Mouse (Mus musculus) embryonic facial prominence, embryonic 15.5 days (tissue): Measurements from ENCODE around the gene Rab35. TPM values are rescaled to one million over a fixed set of nuclear protein-coding genes. Genes with fewer than 3 reads are reported as not detected.

Experiments used
- ATAC-seq: fragments of 200-750 bp; cut with Nextera tagmentation; 2 replicates; pipeline ENCODE4 v1.8.0; 2017; ENCODE audit warnings: low read depth, moderate TSS enrichment; ENCODE audit not compliant: insufficient number of reproducible peaks, low FRiP score, low TSS enrichment
- H3K27ac ChIP-seq: fragments of 300-500 bp; sonication (generic); replicated peaks from 2 replicates; pipeline ENCODE4 v1.5.1; 2015; ENCODE audit warnings: mild to moderate bottlenecking, inconsistent platforms
- H3K27me3 ChIP-seq: fragments of 300-500 bp; sonication (generic); 2 replicates; pipeline ENCODE4 v1.6.1; 2015; ENCODE audit warnings: inconsistent platforms
- H3K36me3 ChIP-seq: fragments of 300-500 bp; sonication (generic); 2 replicates; pipeline ENCODE4 v1.6.1; 2015; ENCODE audit warnings: mild to moderate bottlenecking, inconsistent platforms
- H3K4me1 ChIP-seq: fragments of 300-500 bp; sonication (generic); 2 replicates; pipeline ENCODE4 v1.6.1; 2015; ENCODE audit warnings: inconsistent platforms
- H3K4me2 ChIP-seq: fragments of 300-500 bp; sonication (generic); replicated peaks from 2 replicates; pipeline ENCODE4 v1.6.1; 2015; ENCODE audit warnings: mild to moderate bottlenecking, inconsistent platforms
- H3K4me3 ChIP-seq: fragments of 300-500 bp; sonication (generic); replicated peaks from 2 replicates; pipeline ENCODE4 v1.5.1; 2015; ENCODE audit warnings: mild to moderate bottlenecking, inconsistent platforms
- H3K9ac ChIP-seq: fragments of 300-500 bp; sonication (generic); 2 replicates; pipeline ENCODE4 v1.6.1; 2015; ENCODE audit warnings: inconsistent platforms
- H3K9me3 ChIP-seq: fragments of 300-500 bp; sonication (generic); replicated peaks from 2 replicates; pipeline ENCODE4 v1.6.1; 2016; ENCODE audit warnings: inconsistent platforms
- WGBS: fragments of 180-500 bp; shearing (Covaris S2); methylation state at CpG from one replicate; pipeline ENCODE4 v1.1.7; 2015; 5-methylcytosine and 5-hydroxymethylcytosine counted together
- polyA plus RNA-seq: library from polyadenylated mRNA; unstranded; fragments of >200 nt; fragmentation: Nextera tagmentation; extraction: Ambion mirVana; gene quantifications from 2 replicates; pipeline ENCODE4 v1.2.1, GENCODE M21; 2015

Rab35 gene
- polyA plus RNA-seq: 17.6 and 17.8 TPM in 2 replicates

DNA sequence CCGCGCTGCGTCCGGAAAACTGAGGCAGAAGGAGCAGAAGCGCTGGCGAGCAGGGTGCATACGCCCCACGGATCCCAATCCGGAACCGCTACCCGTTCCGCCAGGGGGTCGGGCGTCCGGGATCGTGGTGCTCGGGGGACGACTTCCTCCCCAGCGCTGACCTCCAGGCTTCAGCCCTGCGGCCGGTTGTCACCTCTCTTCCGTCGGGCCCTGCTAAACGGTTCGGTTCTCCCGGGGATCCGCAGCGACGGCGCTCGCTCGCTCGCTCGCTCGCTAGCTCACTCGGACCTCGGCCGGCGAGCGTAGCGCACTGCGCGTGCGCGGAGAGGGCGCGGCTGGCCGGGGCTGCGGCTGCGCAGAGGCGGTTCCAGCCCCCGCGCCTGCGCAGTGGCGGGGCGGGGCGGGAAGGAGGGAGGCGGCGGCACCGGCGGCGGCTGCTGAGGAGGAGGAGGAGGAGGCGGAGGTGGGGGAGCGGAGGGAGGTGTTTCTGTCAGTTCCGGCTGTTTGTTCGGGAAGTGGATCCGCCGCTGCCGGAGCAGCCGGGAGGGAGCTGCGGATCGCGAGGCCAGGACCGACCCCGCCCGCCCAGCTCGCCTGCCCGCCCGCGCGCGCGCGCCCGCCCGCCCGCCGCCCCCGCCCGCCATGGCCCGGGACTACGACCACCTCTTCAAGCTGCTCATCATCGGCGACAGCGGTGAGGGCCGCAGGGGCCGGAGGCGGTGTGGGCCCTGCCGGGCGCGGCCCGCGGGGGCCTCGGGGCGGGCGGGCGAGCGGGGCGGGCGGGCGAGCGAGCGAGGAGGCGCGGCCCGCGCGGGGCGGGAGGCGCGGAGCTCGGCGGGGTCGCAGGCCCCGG is at the start of gene Rab35:
Gene Rab35 (plus strand): TSS at position 404 of the 853 bp plus-strand sequence.
- Histone ChIP-seq H3K4me2 (peak within 1 kb of the TSS; percentile 87), H3K4me3 (peak within 1 kb of the TSS; percentile 71), H3K27ac (peak within 1 kb of the TSS; percentile 87), H3K27me3 (no peaks in the 10 kb centered on the region), H3K9ac (peak within 1 kb of the TSS; percentile 81), H3K9me3 (no peaks in the 10 kb centered on the region), H3K4me1 (peaks cover 43% of the 10 kb centered on the region), H3K36me3 (no peaks in the 10 kb centered on the region)
- peak; percentile 91 for ATAC-seq
- WGBS: under 1% methylated on average over 74 of the region's 125 CpGs

DNA sequence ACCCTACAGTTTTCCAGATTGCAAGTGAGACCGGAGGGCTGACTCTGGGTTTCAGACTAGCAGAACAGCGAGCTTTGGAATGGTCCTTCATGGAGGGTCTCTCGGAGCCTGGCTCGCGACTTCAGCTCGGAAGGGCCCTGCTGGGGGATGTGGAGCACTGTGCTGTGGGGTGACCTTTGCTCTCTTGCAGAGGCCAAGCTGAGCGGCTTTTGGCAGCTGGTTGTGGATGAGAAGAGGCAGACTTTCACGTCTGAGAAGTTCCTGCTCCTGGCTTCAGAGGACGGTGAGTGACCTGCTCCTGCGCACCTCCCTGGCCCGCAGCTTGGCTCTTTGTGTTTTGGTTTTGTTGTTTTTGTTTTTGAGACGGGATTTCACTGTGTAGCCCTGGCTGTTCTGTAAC is 46.1 kb upstream of the Rab35 start:
- H3K4me1 ChIP-seq: no peaks in the 10 kb centered on the region
- H3K4me3 ChIP-seq: no peak overlapping the region
- no peaks in the 10 kb centered on the region for H3K27me3 ChIP-seq
- H3K27ac ChIP-seq: no peak overlapping the region
- H3K9ac ChIP-seq: no peak overlapping the region
- no peak overlapping the region for H3K4me2 ChIP-seq
- ATAC-seq: no peak
- peaks cover 11% of the 10 kb centered on the region; the same call in 1 of the 2 replicates for H3K9me3 ChIP-seq
- WGBS: 85% methylated on average over 12 of the region's 12 CpGs
- peaks cover 94% of the 10 kb centered on the region for H3K36me3 ChIP-seq

DNA sequence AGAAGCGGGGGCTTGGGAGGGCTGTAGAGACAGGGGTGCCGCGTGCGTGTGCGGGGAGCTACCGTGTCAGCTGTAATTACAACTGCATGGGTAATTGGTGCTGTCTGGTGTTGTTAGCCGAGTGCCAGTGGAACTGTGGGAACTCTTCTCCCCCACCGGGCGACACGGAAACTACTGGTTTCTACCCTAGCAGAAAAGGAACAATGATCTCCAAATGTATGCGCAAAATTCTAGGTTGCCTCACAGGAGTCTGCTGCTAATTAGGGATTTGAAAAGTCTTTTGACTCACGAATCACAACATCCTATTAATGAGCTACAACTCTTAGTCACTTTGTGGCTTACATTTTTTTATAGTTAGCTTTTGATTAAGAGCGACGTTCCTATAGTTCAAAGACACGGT is 45.5 kb upstream of the Rab35 start:
- no peaks in the 10 kb centered on the region for H3K4me1 ChIP-seq
- no peak for ATAC-seq
- WGBS: 75% methylated on average over 15 of the region's 15 CpGs

DNA sequence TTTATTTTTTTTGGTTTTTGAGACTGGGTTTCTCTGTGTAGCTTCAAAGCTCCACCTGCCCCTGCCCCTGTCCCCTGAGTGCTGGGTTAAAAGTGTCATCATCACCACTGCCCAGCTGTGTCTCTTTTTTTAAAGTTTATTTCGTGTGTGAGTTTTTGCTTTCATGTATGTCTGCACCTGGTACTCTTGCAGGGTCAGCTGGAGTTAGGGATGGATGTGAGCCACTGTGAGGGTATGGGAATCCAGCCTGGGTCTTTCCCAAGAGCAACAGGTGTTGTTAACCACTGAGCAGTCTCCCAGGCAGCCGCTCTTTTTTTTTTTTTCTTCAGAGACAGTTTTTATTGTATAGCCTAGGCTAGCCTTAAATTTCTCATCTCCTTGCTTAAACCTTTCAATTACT is 44.9 kb upstream of the Rab35 start:
- H3K27ac ChIP-seq: no peak overlapping the region
- peaks cover 10% of the 10 kb centered on the region; the same call in 1 of the 2 replicates for H3K9me3 ChIP-seq
- no peak overlapping the region for H3K4me2 ChIP-seq
- no peak for ATAC-seq
- no peaks in the 10 kb centered on the region for H3K4me1 ChIP-seq
- H3K9ac ChIP-seq: no peak overlapping the region
- WGBS: 86% methylated on average over 2 of the region's 2 CpGs
- H3K36me3 ChIP-seq: peaks cover 94% of the 10 kb centered on the region
- no peak overlapping the region for H3K4me3 ChIP-seq
- no peaks in the 10 kb centered on the region for H3K27me3 ChIP-seq

More for the DNA sequence above, 45.5 kb upstream of the Rab35 start:
- Histone ChIP-seq H3K9ac (no peak overlapping the region), H3K4me3 (no peak overlapping the region), H3K9me3 (peaks cover 11% of the 10 kb centered on the region; the same call in 1 of the 2 replicates), H3K27ac (no peak overlapping the region), H3K4me2 (no peak overlapping the region), H3K27me3 (no peaks in the 10 kb centered on the region), H3K36me3 (peaks cover 94% of the 10 kb centered on the region)

DNA sequence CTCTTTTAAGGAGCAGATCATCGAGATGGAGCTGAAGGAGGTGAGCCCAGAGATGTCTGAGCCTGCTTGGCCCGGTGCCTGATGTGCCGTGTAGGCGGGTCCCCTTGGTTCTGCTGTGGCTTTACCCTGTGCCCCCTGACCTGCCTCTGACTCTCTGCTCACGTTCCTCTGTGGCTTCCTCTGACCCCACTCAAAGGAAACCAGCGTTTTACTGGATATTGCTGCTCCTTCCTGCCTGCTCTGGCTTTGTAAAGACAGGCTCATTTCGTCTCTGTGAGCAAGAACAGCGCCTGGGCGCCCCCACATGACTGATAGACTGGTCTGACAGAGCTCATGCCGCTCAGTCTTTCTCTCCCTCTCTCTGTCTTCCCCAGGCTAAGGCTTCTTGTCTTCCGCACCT is 40.7 kb upstream of the Rab35 start:
- Histone ChIP-seq H3K4me2 (no peak overlapping the region), H3K4me1 (no peaks in the 10 kb centered on the region), H3K4me3 (no peak overlapping the region), H3K9ac (no peak overlapping the region), H3K27ac (no peak overlapping the region), H3K36me3 (peaks cover 94% of the 10 kb centered on the region), H3K9me3 (no peaks in the 10 kb centered on the region), H3K27me3 (no peaks in the 10 kb centered on the region)
- WGBS: 85% methylated on average over 11 of the region's 11 CpGs
- ATAC-seq: no peak

DNA sequence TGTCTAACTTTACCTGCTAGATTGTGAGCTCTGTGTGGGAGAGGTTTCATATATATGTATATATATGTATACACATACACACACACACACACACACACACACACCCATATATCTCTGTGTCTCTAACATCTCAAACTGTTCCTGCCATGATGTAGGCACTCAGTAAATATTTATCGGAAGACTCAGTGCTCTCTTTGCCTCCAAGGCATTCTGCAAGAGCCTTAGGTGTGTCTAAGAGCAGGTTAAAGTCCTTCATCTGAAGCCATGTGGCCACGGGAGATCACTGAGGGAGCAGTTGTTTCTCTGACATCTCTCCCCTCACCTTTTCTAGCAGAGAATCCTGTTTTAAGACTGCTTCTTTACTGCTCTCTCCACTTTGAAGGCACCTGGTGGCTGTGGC is 40.2 kb upstream of the Rab35 start:
- Histone ChIP-seq H3K27ac (no peak overlapping the region), H3K27me3 (no peaks in the 10 kb centered on the region), H3K4me2 (no peak overlapping the region), H3K9ac (no peak overlapping the region), H3K9me3 (no peaks in the 10 kb centered on the region), H3K4me1 (no peaks in the 10 kb centered on the region), H3K4me3 (no peak overlapping the region), H3K36me3 (peaks cover 94% of the 10 kb centered on the region)
- ATAC-seq: no peak
- WGBS: 87% methylated on average over 2 of the region's 2 CpGs

DNA sequence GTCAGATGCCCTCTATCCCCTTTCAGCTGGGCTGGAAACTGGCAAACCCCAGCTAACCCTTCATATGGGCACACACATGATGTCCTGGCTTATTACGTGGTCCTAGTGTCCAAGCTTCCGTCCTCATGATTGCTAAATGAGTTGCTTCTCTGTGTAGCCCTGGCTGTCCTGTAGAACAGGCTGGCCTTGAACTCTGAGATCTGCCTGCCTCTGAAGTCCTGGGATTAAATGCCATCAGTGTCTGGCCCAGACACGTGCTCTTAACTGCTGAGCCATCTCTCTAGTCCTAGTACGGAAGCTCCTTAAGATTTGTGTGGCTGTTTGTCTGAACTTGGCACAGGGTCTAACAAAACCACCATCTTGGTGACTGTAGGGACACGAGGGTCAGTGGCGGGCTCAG is 28.1 kb upstream of the Rab35 start:
- WGBS: 92% methylated on average over 6 of the region's 6 CpGs
- H3K4me1 ChIP-seq: no peaks in the 10 kb centered on the region
- ATAC-seq: no peak
- H3K36me3 ChIP-seq: peaks cover 88% of the 10 kb centered on the region
- H3K9ac ChIP-seq: no peak overlapping the region
- no peaks in the 10 kb centered on the region for H3K27me3 ChIP-seq
- no peak overlapping the region for H3K27ac ChIP-seq
- no peaks in the 10 kb centered on the region for H3K9me3 ChIP-seq
- H3K4me2 ChIP-seq: no peak overlapping the region
- H3K4me3 ChIP-seq: no peak overlapping the region

DNA sequence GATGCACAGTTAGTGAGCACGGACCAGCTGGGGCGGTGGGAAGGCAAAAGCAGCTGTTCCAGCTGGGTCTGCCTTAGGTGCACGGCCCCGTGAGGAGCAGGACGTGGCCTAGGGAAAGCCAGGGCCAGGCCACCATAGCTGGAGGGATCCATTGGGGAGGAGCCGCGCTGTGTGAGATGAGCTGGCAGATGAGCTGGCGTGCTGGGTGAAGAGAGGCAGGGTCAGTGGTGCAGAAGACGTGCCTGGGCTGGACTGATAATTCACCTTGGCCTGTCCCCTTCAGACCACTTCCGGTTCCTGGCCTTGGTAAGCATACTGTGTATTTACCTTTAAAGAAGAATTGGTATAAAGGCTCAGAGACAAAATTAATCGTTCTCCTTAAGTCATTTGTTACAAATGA is 20.1 kb upstream of the Rab35 start:
- Histone ChIP-seq H3K4me3 (no peak overlapping the region), H3K9ac (no peak overlapping the region), H3K27ac (no peak overlapping the region), H3K9me3 (no peaks in the 10 kb centered on the region), H3K4me1 (no peaks in the 10 kb centered on the region), H3K4me2 (no peak overlapping the region), H3K36me3 (peaks cover 95% of the 10 kb centered on the region), H3K27me3 (no peaks in the 10 kb centered on the region)
- WGBS: 92% methylated on average over 11 of the region's 11 CpGs
- ATAC-seq: no peak

DNA sequence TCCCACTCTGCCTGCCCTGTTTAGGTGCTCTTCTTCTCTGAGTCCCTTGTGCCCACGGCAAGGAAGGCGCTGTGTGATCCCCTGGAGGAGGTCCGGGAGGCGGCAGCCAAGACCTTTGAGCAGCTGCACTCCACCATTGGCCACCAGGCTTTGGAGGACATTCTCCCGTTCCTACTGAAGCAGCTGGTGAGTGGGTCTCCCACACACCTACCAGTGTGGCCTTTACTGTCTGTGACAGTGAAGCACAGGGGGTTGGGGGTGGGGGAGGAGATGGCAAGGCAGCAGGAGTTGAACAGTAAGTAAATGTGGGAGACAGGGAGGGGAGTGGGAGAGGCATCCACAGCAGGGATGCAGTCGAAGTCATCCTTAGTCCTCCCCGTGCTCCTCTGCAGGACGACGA is 18.4 kb upstream of the Rab35 start:
- 92% methylated on average over 9 of the region's 9 CpGs for WGBS
- H3K4me3 ChIP-seq: no peak overlapping the region
- H3K4me1 ChIP-seq: no peaks in the 10 kb centered on the region
- peaks cover 99% of the 10 kb centered on the region for H3K36me3 ChIP-seq
- no peak for ATAC-seq
- H3K27ac ChIP-seq: no peak overlapping the region
- no peak overlapping the region for H3K4me2 ChIP-seq
- no peaks in the 10 kb centered on the region for H3K27me3 ChIP-seq
- no peaks in the 10 kb centered on the region for H3K9me3 ChIP-seq
- H3K9ac ChIP-seq: no peak overlapping the region

DNA sequence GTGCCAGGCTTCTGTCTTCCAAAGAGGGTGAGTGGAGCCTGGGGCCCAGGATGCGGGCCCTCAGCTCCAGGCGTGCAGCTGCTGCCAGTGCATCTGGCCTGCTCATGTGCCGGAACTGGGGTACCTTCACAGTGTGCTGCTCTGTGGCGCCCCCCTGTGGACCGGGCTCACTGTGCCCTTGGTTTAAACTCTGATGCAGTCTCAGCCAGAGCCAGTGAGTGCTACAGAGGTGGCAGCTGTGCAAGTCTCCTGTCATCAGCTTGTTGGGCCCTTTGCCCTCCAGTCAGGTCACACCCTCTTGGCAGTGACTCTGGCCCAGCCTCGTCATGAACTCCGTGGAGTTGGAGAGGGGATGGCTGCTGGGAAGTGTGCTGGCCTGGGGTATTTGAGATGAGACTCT is 16.8 kb upstream of the Rab35 start:
- 76% methylated on average over 7 of the region's 7 CpGs for WGBS
- H3K4me1 ChIP-seq: no peaks in the 10 kb centered on the region
- no peaks in the 10 kb centered on the region for H3K9me3 ChIP-seq
- H3K4me3 ChIP-seq: no peak overlapping the region
- peaks cover 99% of the 10 kb centered on the region for H3K36me3 ChIP-seq
- H3K4me2 ChIP-seq: no peak overlapping the region
- H3K9ac ChIP-seq: no peak overlapping the region
- ATAC-seq: no peak
- no peak overlapping the region for H3K27ac ChIP-seq
- no peaks in the 10 kb centered on the region for H3K27me3 ChIP-seq

DNA sequence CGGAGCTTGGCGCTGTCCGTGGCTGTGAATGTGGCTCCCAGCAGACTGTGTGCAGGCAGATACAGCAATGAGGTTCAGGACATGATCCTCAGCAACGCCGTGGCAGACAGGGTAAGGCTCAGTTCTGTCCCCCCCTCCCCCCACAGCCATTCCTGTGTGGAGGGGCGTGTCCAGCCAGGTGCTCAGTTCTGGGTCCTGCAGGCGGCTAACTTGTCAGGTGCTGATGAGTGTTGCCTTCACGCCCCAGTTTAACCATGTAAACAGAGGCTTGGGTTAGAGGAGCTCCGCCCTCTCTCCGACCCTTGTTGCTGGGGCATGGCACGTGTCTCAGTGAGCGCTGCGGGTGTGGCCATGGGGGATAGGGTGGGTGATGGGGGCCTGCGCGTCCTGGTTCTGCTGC is 12.0 kb upstream of the Rab35 start:
- peaks cover 74% of the 10 kb centered on the region for H3K36me3 ChIP-seq
- H3K9ac ChIP-seq: no peak overlapping the region
- H3K4me2 ChIP-seq: no peak overlapping the region
- H3K27me3 ChIP-seq: no peaks in the 10 kb centered on the region
- no peaks in the 10 kb centered on the region for H3K4me1 ChIP-seq
- 86% methylated on average over 15 of the region's 15 CpGs for WGBS
- H3K9me3 ChIP-seq: no peaks in the 10 kb centered on the region
- no peak for ATAC-seq
- H3K27ac ChIP-seq: no peak overlapping the region
- no peak overlapping the region for H3K4me3 ChIP-seq

DNA sequence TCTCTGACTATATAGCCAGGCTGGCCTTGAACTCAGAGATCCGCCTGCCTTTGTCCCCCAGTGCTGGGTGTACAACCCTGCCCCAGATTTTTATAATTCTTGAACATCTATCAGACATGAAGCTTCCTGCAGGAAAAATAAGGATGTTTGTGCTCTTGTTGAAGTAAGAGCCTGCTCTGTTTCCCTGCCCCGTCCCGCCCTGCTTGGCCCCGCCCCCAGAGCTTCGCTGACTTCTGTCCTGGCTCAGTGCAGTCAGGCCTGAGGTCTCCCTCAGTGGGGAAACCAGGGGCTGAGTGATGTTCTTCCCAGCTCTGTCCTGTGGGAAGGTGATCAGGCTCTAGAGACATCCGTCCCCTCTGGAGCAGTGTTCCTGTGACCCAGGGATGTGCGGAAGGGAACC is 9.0 kb upstream of the Rab35 start:
- no peak overlapping the region for H3K4me3 ChIP-seq
- H3K9ac ChIP-seq: no peak overlapping the region
- H3K9me3 ChIP-seq: no peaks in the 10 kb centered on the region
- H3K27ac ChIP-seq: no peak overlapping the region
- H3K27me3 ChIP-seq: no peaks in the 10 kb centered on the region
- H3K4me1 ChIP-seq: no peaks in the 10 kb centered on the region
- peaks cover 44% of the 10 kb centered on the region for H3K36me3 ChIP-seq
- no peak for ATAC-seq
- no peak overlapping the region for H3K4me2 ChIP-seq
- 83% methylated on average over 7 of the region's 7 CpGs for WGBS
